Mouse (Mus musculus): ENCODE data around the gene Pde4c.

DNA sequence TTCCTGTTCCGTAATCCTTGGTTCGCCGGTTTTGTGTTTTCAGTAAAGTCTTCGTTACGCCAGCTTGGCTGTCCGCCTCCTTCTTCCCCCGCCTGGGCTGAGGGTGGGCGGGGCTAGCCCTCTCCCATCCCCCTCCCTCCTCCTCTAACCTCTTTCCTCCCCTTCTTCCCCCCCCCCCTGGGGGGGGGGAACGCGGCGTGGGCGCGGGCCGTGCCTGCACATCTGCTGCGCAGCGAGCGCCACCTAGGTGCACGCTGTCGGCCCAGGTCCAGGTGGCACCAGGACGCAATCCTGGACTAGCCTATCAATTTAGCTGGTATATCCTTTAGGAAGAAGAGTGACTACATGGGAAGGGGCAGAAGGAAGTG is 23.0 kb upstream of the Pde4c start:
- TF ChIP-seq CTCF (IDR thresholded peaks at IDR 0.05; ENCODE audit: low read depth, low read length) (peak; percentile 87), POLR2A (IDR thresholded peaks at IDR 0.05; ENCODE audit: extremely low read depth, insufficient read depth, low read length) (peak; percentile 55; the same call in 1 of the 2 replicates)
